Mouse (Mus musculus) neural tube, embryonic 14.5 days (tissue): ENCODE results near the gene Gm1123. TPM values are rescaled to one million over a fixed set of nuclear protein-coding genes. Genes with fewer than 3 reads are reported as not detected.

Experiments
- ATAC-seq: fragments of 200-750 bp; cut with Nextera tagmentation; 2 replicates; pipeline ENCODE4 v1.8.0; 2017; ENCODE audit warnings: low read depth, mild to moderate bottlenecking, moderate TSS enrichment, moderate library complexity
- H3K27ac ChIP-seq: fragments of 300-500 bp; sonication (generic); 2 replicates; pipeline ENCODE4 v1.5.1; 2014; ENCODE audit warnings: low read depth, mild to moderate bottlenecking, control low read depth, low read length, moderate library complexity, mixed read lengths
- H3K27me3 ChIP-seq: fragments of 300-500 bp; sonication (generic); 2 replicates; pipeline ENCODE4 v1.6.1; 2014; ENCODE audit warnings: low read length; ENCODE audit not compliant: control insufficient read depth, insufficient read depth
- H3K36me3 ChIP-seq: fragments of 300-500 bp; sonication (generic); 2 replicates; pipeline ENCODE4 v1.6.1; 2014; ENCODE audit warnings: low read length, mixed read lengths; ENCODE audit not compliant: control insufficient read depth, insufficient read depth
- H3K4me1 ChIP-seq: fragments of 300-500 bp; sonication (generic); 2 replicates; pipeline ENCODE4 v1.6.1; 2014; ENCODE audit warnings: low read length; ENCODE audit not compliant: control insufficient read depth, insufficient read depth
- H3K4me2 ChIP-seq: fragments of 300-500 bp; sonication (generic); 2 replicates; pipeline ENCODE4 v1.6.1; 2014; ENCODE audit warnings: mild to moderate bottlenecking, low read depth, low read length, control low read depth
- H3K4me3 ChIP-seq: fragments of 300-500 bp; sonication (generic); 2 replicates; pipeline ENCODE4 v1.5.1; 2014; ENCODE audit warnings: low read depth, low read length, control low read depth, mixed read lengths
- H3K9ac ChIP-seq: fragments of 300-500 bp; sonication (generic); replicated peaks from 2 replicates; pipeline ENCODE4 v1.6.1; 2014; ENCODE audit warnings: low read depth, mild to moderate bottlenecking, control low read depth, low read length, mixed read lengths
- H3K9me3 ChIP-seq: fragments of 300-500 bp; sonication (generic); 2 replicates; pipeline ENCODE4 v1.6.1; 2016; ENCODE audit warnings: low read length; ENCODE audit not compliant: control insufficient read depth
- WGBS: fragments of 180-500 bp; shearing (Covaris S2); extraction: QIAGEN DNeasy Blood & Tissue Kit; methylation state at CpG from one replicate; pipeline ENCODE4 v1.1.7; 2014; 5-methylcytosine and 5-hydroxymethylcytosine counted together
- polyA plus RNA-seq: library from polyadenylated mRNA; unstranded; fragments of >200 nt; fragmentation: Nextera tagmentation; extraction: Ambion mirVana; gene quantifications from 2 replicates; pipeline ENCODE4 v1.2.1, GENCODE M21; 2014

Gm1123 gene
- polyA plus RNA-seq, 1 experiment from 2014 or later = not detected

DNA sequence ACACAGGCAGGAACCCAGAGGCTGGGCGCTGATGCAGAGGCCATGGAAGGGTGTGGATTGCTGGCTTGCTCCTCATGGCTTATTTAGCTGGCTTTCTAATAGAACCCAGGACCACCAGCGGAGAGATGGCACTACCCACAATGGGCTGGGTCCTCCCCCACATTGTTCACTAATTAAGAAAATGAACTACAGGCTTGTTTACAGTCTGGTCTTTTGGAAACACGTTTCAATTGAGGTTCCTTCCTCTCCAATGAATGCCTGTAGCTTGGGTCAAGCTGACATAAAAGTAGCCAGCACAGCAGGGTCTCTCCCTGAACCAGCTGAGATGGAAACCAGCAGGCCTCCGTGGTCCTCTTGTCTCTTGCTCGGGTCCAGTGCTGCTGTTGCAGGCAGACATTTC, 14.3 kb downstream of the Gm1123 start:
- no peak overlapping the region for H3K27ac ChIP-seq
- H3K4me1 ChIP-seq = no peaks in the 10 kb centered on the region
- H3K9ac ChIP-seq = no peak overlapping the region
- H3K9me3 ChIP-seq = no peaks in the 10 kb centered on the region
- no peaks in the 10 kb centered on the region for H3K36me3 ChIP-seq
- 6% methylated on average over 5 of the region's 5 CpGs for WGBS
- no peaks in the 10 kb centered on the region for H3K27me3 ChIP-seq
- ATAC-seq = no peak
- H3K4me3 ChIP-seq = no peak overlapping the region
- H3K4me2 ChIP-seq = no peak overlapping the region

DNA sequence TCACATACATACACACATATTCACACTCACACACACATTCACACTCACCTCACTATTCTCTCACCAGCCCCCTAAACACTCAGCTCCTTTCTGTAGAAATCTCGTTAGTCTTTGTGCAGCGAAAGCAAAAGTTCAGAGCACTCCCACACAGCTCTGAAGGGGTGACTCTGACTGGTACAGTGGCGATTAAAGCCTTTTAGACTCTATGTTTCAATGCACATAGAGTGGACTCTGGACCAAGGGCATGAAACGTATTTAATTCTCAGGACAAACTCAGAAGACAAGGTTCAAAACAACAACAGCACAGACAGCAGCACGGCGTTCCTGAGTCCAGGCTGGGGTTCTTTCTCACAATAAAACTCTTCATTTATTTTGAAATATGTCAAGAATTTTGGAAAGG, 17.8 kb downstream of the Gm1123 start:
- no peak overlapping the region for H3K27ac ChIP-seq
- no peak overlapping the region for H3K4me2 ChIP-seq
- H3K36me3 ChIP-seq = no peaks in the 10 kb centered on the region
- no peaks in the 10 kb centered on the region for H3K9me3 ChIP-seq
- H3K4me1 ChIP-seq = no peaks in the 10 kb centered on the region
- WGBS = 86% methylated on average over 6 of the region's 6 CpGs
- H3K27me3 ChIP-seq = no peaks in the 10 kb centered on the region
- no peak overlapping the region for H3K4me3 ChIP-seq
- ATAC-seq = no peak
- H3K9ac ChIP-seq = no peak overlapping the region

DNA sequence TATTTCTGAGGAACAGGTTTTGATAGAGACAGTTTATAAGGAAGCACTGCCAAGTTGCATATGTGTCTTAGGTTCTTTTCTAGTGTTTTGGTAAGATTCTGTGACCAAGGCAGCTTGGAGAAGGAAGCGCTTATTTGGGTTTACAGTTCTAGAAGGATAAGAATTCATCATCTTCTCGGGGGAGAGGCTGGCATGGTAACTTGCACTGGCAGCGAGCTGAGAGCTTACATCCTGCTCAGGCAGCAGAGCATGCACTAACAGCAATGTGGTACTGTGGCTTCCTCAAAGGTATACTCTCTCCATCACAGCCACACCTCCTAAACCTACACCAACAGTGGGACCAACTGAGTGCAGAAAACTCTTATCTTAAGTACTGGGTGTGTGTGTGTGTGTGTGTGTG, 18.8 kb downstream of the Gm1123 start:
- Histone ChIP-seq H3K36me3 (no peaks in the 10 kb centered on the region), H3K4me2 (no peak overlapping the region), H3K9me3 (no peaks in the 10 kb centered on the region), H3K4me3 (no peak overlapping the region), H3K27me3 (no peaks in the 10 kb centered on the region), H3K4me1 (no peaks in the 10 kb centered on the region), H3K27ac (no peak overlapping the region), H3K9ac (no peak overlapping the region)
- ATAC-seq = no peak
- 79% methylated on average over 3 of the region's 3 CpGs for WGBS

DNA sequence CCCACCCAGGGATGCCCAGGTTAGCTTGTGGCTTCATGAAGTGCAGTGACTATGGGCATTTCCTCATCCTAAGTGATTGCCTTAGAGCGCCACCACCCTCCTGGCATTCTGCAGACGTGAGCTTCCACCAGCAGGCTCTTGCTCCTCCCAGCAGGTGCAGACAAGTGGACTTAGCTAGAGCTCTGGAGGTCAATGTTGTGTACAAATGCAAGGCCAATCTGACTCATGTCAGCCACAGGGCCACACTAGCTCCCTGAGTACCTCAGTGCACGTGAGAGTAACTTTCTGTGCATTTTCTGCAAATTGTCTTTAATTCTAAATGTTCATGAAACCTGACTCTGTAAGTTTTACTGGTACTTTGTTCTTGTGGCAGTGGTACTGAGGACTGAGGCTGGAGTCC, 19.2 kb downstream of the Gm1123 start:
- no peaks in the 10 kb centered on the region for H3K4me1 ChIP-seq
- H3K27me3 ChIP-seq = no peaks in the 10 kb centered on the region
- H3K36me3 ChIP-seq = no peaks in the 10 kb centered on the region
- WGBS = 73% methylated on average over 3 of the region's 3 CpGs
- H3K9me3 ChIP-seq = no peaks in the 10 kb centered on the region
- H3K9ac ChIP-seq = no peak overlapping the region
- ATAC-seq = no peak
- no peak overlapping the region for H3K4me3 ChIP-seq
- H3K4me2 ChIP-seq = no peak overlapping the region
- H3K27ac ChIP-seq = no peak overlapping the region

DNA sequence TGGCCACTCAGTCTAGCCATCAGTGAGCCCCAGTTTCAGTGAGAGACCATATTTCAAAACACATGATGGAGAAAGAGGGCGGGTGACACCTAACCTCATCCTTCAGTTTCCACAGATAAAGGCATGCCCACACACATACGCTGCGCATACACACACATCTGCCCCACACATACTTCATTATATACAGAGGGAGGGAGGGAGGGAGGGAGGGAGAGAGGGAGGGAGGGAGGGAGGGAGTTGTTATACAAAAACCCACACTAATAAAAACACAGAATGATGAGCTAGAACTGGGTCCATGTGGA, 25.7 kb downstream of the Gm1123 start:
- no peak for ATAC-seq

DNA sequence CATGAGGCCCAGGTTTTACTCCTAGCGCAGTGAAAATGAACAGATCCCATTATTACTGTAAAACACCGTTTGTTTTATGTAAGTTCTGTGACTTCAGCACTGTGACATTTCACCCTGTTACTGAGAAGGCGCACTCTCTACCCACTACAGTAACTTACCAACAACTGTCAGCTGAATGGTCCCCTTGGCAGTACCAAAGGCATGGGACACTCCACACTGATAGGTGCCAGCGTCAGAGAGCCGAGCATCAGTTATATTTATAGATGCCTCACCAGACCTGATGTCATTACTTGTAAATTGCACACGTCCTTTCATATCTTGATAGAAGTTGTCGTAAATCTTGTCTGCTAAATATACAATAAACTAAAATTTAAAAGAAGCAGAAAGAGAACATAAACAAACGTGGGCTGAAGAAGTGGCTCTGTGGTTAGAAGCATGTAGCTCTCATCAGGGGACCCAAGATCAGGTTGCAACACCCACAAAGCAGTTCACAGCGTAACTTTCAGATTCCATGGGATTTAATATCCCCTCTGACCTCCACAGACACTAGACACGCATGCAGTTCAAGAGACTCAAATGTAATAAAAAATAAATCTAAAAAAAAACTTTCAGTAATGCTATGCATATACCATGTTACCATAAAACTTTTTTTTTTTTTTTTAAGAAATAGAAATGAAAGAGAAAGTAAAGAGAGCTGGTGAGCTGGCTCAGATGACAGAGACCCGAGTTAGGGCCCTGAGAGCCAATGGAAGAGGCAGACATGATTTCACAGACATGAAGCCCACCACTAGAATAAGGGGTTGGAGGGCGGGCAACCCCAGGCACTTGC, 26.2 kb downstream of the Gm1123 start:
- no peak overlapping the region for H3K4me3 ChIP-seq
- no peaks in the 10 kb centered on the region for H3K4me1 ChIP-seq
- peaks cover 4% of the 10 kb centered on the region; the same call in 1 of the 2 replicates for H3K36me3 ChIP-seq
- H3K27me3 ChIP-seq = no peaks in the 10 kb centered on the region
- H3K4me2 ChIP-seq = no peak overlapping the region
- H3K9ac ChIP-seq = no peak overlapping the region
- ATAC-seq = no peak
- H3K27ac ChIP-seq = no peak overlapping the region
- no peaks in the 10 kb centered on the region for H3K9me3 ChIP-seq
- WGBS = 81% methylated on average over 12 of the region's 12 CpGs

More for the DNA sequence above, 25.7 kb downstream of the Gm1123 start:
- no peak overlapping the region for H3K4me2 ChIP-seq
- peaks cover 4% of the 10 kb centered on the region; the same call in 1 of the 2 replicates for H3K36me3 ChIP-seq
- no peaks in the 10 kb centered on the region for H3K4me1 ChIP-seq
- no peaks in the 10 kb centered on the region for H3K27me3 ChIP-seq
- no peak overlapping the region for H3K27ac ChIP-seq
- no peak overlapping the region for H3K4me3 ChIP-seq
- 90% methylated on average over 3 of the region's 3 CpGs for WGBS
- H3K9ac ChIP-seq = no peak overlapping the region
- H3K9me3 ChIP-seq = no peaks in the 10 kb centered on the region

DNA sequence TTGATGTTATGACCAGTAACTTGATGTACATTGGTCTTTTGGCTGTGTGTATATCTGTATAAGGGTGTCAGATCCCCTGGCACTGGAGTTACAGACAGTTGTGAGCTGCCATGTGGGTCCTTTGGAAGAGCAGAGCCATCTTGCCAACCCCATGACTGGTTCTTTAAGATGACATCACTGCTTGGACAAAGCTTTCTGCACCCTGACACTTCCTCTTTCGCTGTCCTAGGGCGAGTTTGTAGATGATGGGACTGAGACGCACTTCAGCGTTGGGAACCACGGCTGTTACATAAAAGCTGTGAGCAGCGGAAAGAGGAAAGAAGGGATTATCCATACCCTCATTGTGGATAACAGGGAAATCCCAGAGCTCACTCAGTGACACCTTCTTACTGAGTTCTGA, 34.2 kb downstream of the Gm1123 start:
- no peak overlapping the region for H3K4me3 ChIP-seq
- H3K9me3 ChIP-seq = no peaks in the 10 kb centered on the region
- H3K27me3 ChIP-seq = no peaks in the 10 kb centered on the region
- H3K27ac ChIP-seq = no peak overlapping the region
- no peak overlapping the region for H3K4me2 ChIP-seq
- H3K36me3 ChIP-seq = peaks cover 16% of the 10 kb centered on the region; the same call in 1 of the 2 replicates
- no peak overlapping the region for H3K9ac ChIP-seq
- no peak for ATAC-seq
- WGBS = 96% methylated on average over 6 of the region's 6 CpGs
- H3K4me1 ChIP-seq = no peaks in the 10 kb centered on the region

DNA sequence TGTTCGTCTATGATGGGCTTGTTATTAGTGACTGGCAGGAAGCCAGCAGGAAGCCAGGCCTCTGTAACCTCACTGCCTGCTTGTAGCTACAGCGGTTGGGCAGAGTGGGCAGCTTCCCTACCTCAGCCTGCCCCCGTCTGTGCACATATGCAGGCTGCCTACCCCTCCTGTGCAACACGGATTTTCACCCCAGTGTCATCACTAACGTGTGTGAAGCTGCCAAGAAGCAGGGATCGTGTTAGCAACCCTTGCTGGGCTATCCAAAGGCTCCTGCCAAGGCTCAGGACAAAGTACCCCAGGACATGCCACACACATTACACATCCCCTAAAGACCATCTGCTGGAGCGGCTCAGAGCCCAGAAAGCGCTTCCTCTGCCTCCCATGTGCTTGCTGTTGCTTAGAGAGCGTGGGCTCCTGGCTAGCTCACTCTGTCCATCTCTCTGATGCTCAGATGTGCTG, 35.6 kb downstream of the Gm1123 start:
- Histone ChIP-seq H3K36me3 (peaks cover 13% of the 10 kb centered on the region; the same call in 1 of the 2 replicates), H3K4me3 (no peak overlapping the region), H3K27ac (no peak overlapping the region), H3K4me2 (no peak overlapping the region), H3K9ac (no peak overlapping the region), H3K27me3 (no peaks in the 10 kb centered on the region), H3K4me1 (no peaks in the 10 kb centered on the region), H3K9me3 (no peaks in the 10 kb centered on the region)
- ATAC-seq = peak; percentile 21; the same call in 1 of the 2 replicates
- 79% methylated on average over 9 of the region's 9 CpGs for WGBS

DNA sequence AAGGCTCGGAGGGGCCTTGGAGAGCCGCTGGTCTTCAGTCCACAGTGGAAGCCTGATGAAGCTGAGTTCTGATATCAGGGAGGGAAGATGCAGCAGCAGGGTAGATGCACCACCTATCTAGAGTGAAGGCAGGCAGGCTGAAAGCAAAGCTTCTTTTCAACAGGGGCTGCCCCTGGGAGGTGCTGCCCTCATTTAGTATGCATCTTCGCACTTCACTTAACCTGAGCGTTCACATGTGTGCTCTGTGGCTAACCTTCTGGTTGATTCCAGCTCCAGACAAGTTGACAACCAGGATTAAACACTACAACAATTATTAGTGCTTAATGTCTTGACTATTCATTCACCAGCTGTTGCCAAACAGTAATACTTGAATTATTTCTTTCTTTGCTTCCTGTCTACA, 41.4 kb downstream of the Gm1123 start:
- H3K36me3 ChIP-seq = peaks cover 3% of the 10 kb centered on the region; the same call in 1 of the 2 replicates
- H3K4me1 ChIP-seq = no peaks in the 10 kb centered on the region; the same call in 1 of the 2 replicates
- H3K4me3 ChIP-seq = no peak overlapping the region
- no peak overlapping the region for H3K9ac ChIP-seq
- 86% methylated on average over 4 of the region's 4 CpGs for WGBS
- H3K9me3 ChIP-seq = no peaks in the 10 kb centered on the region
- no peak overlapping the region for H3K4me2 ChIP-seq
- H3K27me3 ChIP-seq = no peaks in the 10 kb centered on the region
- no peak for ATAC-seq
- no peak overlapping the region for H3K27ac ChIP-seq
